Mouse (Mus musculus) retina, postnatal 1 day (tissue): ENCODE results near the gene Acbd7.

Source experiments
- DNase-seq: peaks from one replicate; pipeline ENCODE4 v3.0.0-alpha.2; 2012

Acbd7 gene

DNA sequence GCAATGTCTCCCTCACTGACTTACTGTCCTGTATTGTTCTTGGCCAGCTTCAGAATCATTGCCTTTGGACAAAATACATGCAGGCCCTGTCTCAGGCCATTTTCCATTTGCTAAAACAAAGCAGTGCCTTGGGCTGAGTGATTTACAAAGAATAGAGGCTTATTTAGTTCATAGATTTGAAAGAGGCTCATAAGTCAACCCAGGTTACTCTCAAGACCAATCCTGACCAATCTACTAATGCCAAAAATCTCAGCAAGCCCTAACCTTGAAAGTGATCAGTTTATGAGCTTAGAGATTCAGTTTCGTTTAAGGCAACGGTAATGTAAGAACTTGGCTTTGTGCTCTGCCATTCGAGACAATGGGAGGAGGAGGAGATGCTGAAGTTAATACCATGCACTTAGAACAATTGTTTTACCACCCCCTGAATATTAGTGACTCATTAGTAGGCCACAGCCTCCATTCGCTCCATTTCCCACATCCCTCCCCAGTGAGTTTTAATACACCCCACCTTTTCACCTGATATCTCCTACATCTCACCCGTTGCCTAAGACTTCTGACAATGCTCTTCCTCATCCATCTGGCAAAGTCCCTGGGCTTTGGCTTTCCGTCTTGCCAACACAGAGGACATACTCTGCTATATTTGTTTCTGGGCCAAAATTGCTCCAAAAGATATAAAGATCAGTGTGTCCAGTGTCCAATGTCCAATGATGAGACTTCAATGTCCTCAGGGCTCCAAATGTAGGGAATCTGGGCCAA is 51.3 kb downstream of the Acbd7 start:
- DNase-seq: no peak
